Mouse (Mus musculus): ENCODE data around the gene Hesx1.

The Hesx1 gene

DNA sequence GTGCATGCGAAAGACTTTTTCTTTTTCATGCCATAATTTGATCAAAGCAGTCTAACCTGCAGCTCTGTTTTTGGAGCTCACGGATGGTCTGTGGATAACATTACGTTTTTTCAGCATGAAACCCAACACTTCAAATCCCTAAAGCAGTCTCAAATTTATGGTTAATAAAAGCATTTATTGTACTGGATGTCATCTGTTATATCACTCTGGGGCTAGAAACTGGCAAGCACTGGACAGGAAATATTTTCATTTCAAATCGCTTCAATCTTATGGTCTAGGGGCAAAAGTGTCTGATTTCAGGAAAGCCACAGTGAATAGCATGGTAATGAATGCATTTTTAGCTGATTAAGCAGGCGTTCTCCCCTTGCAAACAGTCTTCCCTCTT lies 57.3 kb downstream of the Hesx1 start:
- intact Hi-C loops (cut with DNase I), result no loop called here

Measured in adrenal gland (tissue).